Mouse (Mus musculus) embryo, embryonic 9.5 days (tissue): Measurements from ENCODE around the gene Stxbp1.
A peak's percentile ranks its signal among the peaks of the same experiment; 100 is the strongest.

Source experiments
- DNase-seq: peaks from one replicate; pipeline ENCODE4 v3.0.0-alpha.2; 2017; ENCODE audit errors: extremely low spot score

Stxbp1 gene

GRCm38 (mm10) chr2:32752181-32752580, 94.9 kb downstream of the Stxbp1 start:
- no peak for DNase-seq

DNA sequence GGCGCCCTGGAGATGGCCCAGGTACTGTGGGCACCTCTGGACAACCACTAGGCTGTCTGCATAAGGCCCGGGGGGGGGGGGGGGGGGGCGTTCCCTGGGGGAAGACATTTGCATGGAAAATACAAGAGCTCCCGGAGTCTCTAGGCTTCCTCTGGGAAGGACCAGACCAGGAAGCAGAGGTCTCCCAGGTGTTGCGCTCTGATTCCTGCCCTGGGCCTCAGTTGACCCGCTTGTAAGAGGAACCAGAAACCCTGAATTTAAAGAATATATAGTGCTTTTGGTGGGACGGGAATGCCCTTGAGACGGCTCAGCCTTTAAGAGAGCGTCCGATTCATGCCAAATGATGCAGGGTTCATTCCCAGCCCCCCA, 95.4 kb downstream of the Stxbp1 start:
- DNase-seq: no peak

- DNase-seq: peak; percentile 88
Measured at GRCm38 (mm10) chr2:32750887-32751664, 96.0 kb downstream of the Stxbp1 start.

DNA sequence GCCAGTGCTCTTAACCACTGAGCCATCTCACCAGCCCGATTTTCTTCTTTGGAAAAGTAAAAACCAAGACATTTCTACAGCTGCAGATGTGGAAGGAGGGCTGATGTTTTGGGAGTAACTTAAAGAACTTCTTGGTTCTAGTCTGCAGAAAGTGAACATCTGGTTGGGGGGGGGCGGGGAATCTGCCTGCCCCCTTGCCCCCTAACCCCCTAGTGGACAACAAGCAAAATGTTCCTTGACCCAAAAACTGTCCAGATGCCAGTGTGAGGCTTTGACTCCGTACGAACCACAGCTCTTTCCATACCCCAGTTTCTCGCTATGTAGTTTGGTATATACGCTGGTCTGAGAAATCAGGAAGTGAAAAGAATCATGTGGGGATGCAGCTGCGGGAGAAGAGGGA, 96.8 kb downstream of the Stxbp1 start:
- DNase-seq: no peak

DNA sequence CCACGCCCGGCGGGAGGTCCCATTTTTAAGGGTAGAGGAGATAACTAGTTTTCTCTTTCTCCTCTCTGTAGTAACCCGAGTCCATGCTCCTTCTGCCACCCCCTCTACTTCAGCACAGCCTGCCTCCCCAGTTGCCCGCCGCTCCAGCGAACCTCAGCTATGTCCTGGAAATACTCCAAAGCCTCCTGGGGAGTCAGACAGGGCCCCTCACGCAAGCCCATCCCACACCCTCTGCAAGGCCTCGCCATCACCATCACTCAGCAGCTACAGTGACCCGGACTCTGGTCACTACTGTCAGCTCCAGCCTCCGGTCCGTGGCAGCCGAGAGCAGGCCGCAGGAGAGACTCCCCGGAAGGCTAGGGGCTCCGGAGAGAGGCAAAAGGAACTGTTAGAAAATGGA, 98.0 kb downstream of the Stxbp1 start:
- no peak for DNase-seq

- DNase-seq: no peak
Measured at GRCm38 (mm10) chr2:32744272-32744982, 102.6 kb downstream of the Stxbp1 start.

GRCm38 (mm10) chr2:32742173-32742531, 104.9 kb downstream of the Stxbp1 start:
- DNase-seq: peak; percentile 62

DNA sequence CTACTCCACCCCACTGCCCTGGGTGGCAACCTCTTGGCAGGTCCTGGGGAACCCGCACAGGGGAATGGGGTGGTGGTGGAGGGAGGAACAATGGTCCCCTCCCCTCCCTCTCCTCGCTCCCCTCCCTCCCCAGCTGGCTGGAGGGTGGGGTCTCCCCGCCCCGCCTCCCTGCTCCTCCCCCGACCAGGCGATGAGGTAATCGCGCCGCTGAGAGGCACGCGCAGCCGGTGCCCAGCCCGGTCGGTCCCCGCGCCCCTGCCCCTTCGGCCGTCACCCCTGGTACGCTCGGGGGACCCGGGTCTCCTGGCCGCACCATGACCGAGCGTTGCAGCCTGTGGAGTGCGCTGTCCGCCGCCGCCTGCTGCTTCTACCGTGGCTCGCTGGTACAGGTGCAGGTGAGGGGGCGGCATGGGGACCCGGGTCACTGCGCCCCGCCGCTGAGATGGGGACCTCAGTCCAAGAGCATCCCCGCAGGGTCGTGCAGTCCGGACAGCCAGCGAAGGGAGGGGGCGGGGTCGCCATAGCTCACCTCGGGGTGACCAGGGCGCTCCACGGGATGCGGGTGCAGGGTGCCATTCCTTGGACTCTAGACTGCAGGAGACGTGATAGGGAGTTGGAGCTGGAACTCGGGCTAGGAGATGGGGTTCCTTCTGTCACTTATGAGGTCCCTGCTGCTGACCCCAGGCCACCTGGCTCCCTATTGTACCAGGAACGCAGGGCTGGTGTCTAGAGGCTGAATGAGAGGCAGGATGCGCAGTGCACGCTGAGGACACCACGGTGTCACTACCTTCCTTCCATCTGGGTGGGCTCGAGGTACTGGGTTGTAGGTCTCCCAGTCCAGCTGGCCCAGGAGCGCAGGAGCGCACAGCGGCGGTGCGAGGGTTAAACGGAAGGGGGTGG, 105.5 kb downstream of the Stxbp1 start:
- DNase-seq: peak; percentile 57

- DNase-seq: no peak
Measured at GRCm38 (mm10) chr2:32740916-32741272, 106.2 kb downstream of the Stxbp1 start, which contains the start of gene 6330409D20Rik. 6330409D20Rik (minus strand) TSS chr2:32741016.

DNA sequence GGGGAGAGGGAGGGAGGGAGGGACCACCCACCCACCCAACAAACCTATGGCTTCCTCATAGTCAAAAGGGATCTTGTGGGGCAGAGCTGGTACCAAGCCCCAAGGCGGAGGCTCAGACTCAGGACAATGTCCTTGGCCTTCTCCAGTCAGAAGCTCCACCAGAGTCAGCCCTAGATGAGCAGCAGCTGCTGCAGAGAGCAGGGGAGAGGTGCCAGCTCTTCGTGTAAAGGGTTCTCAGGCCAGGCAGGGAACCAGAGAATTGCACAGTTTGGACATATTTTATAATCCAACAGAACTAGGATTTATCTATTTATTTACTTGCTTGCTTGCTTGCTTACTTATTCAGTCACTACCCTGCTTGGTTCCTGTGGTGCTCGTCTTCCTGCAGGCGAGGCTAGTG, 107.7 kb downstream of the Stxbp1 start:
- DNase-seq: no peak
